Comparison of ENCODE assay signal across 9 mouse cellular contexts in genomic region chr7:139068182-139068623, GRCm38 (mm10). TPM values are rescaled to one million over a fixed set of nuclear protein-coding genes. Genes with fewer than 3 reads are reported as not detected.
A peak's percentile ranks its signal among the peaks of the same experiment; 100 is the strongest.
DNase-seq lines count a peak whose midpoint lies in the region; ATAC-seq and TF ChIP-seq lines count a peak whose summit lies in the region.
"Had no signal": no experiment of that assay in that cellular context is flagged by ENCODE, and none has a peak within 500 bp of the region (broad histone marks: within the 10 kb centered on the region; RNA-seq: fewer than 3 reads in every experiment).

No protein-coding gene starts in this region.

- DNase-seq in urinary bladder, postnatal 36 days (ENCODE audit: low spot score in 2 of 2): peak; percentile 34 to 36
- DNase-seq in urinary bladder, adult 2 months (ENCODE audit: low spot score): no peak
- DNase-seq in cerebellum, adult 8-10 months: peak; percentile 91
- DNase-seq in forelimb bud, embryonic 11.5 days (ENCODE audit: low read depth, low spot score): peak; percentile 75
- DNase-seq in left cerebral cortex, postnatal 36 days (ENCODE audit: low spot score in 2 of 2): peak; percentile 74 to 78
- peak; percentile 74 for DNase-seq in stomach, postnatal 0 days (ENCODE audit: low spot score)

- ATAC-seq in intestine, embryonic 16.5 days: peak; percentile 52; the same call in 1 of the 2 replicates
- peak; percentile 76 for ATAC-seq in midbrain, embryonic 16.5 days
- peak; percentile 46; the same call in 1 of the 2 replicates for ATAC-seq in stomach, postnatal 0 days (ENCODE audit: low FRiP score, low TSS enrichment)

- no peak for TF ChIP-seq EP300 in stomach, postnatal 0 days (optimal IDR thresholded peaks at IDR 0.05)

- H3K4me2 ChIP-seq in intestine, embryonic 16.5 days (ENCODE audit: low read depth, low read length): no peak overlapping the region
- H3K4me2 ChIP-seq in midbrain, embryonic 16.5 days (ENCODE audit: low read length): no peak overlapping the region
- no peak overlapping the region for H3K4me2 ChIP-seq in stomach, postnatal 0 days (replicated peaks; ENCODE audit: low read depth)
- H3K4me2 ChIP-seq: embryonic facial prominence, embryonic 15.5 days had no signal

- H3K36me3 ChIP-seq in intestine, embryonic 16.5 days (ENCODE audit: control insufficient read depth, insufficient read depth, low read length): no peaks in the 10 kb centered on the region
- H3K36me3 ChIP-seq in midbrain, embryonic 16.5 days (ENCODE audit: control insufficient read depth, insufficient read depth, low read length): no peaks in the 10 kb centered on the region; the same call in 1 of the 2 replicates
- H3K36me3 ChIP-seq in stomach, postnatal 0 days (ENCODE audit: control insufficient read depth, insufficient read depth, low read length): no peaks in the 10 kb centered on the region
- H3K36me3 ChIP-seq: embryonic facial prominence, embryonic 15.5 days had no signal

- no peak overlapping the region for H3K27ac ChIP-seq in intestine, embryonic 16.5 days (ENCODE audit: low read length)
- no peak overlapping the region for H3K27ac ChIP-seq in midbrain, embryonic 16.5 days (ENCODE audit: low read length)
- no peak overlapping the region for H3K27ac ChIP-seq in stomach, postnatal 0 days (replicated peaks)
- H3K27ac ChIP-seq: embryonic facial prominence, embryonic 15.5 days had no signal

- H3K9me3 ChIP-seq in intestine, embryonic 16.5 days (ENCODE audit: control insufficient read depth, low read length): no peaks in the 10 kb centered on the region
- H3K9me3 ChIP-seq in midbrain, embryonic 16.5 days (replicated peaks; ENCODE audit: control insufficient read depth, low read length, poor library complexity, severe bottlenecking): no peaks in the 10 kb centered on the region
- no peaks in the 10 kb centered on the region for H3K9me3 ChIP-seq in stomach, postnatal 0 days (ENCODE audit: control insufficient read depth, low read length)
- H3K9me3 ChIP-seq: embryonic facial prominence, embryonic 15.5 days had no signal

- H3K27me3 ChIP-seq in intestine, embryonic 16.5 days (replicated peaks; ENCODE audit: control insufficient read depth, insufficient read depth, low read length): no peaks in the 10 kb centered on the region
- H3K27me3 ChIP-seq in midbrain, embryonic 16.5 days (ENCODE audit: control insufficient read depth, insufficient read depth, low read depth, low read length): no peaks in the 10 kb centered on the region; the same call in 1 of the 2 replicates
- no peaks in the 10 kb centered on the region for H3K27me3 ChIP-seq in stomach, postnatal 0 days (ENCODE audit: control insufficient read depth, insufficient read depth, low read length)
- H3K27me3 ChIP-seq: embryonic facial prominence, embryonic 15.5 days had no signal

- H3K4me3 ChIP-seq in intestine, embryonic 16.5 days (ENCODE audit: low read length): no peak overlapping the region
- H3K4me3 ChIP-seq in midbrain, embryonic 16.5 days (ENCODE audit: low read depth, low read length): no peak overlapping the region
- H3K4me3 ChIP-seq in stomach, postnatal 0 days (ENCODE audit: low read depth, low read length): no peak overlapping the region
- H3K4me3 ChIP-seq: embryonic facial prominence, embryonic 15.5 days had no signal

- no peaks in the 10 kb centered on the region for H3K4me1 ChIP-seq in intestine, embryonic 16.5 days (ENCODE audit: control insufficient read depth, insufficient read depth, low read length)
- H3K4me1 ChIP-seq in midbrain, embryonic 16.5 days (ENCODE audit: control insufficient read depth, insufficient read depth, low read length): no peaks in the 10 kb centered on the region
- H3K4me1 ChIP-seq in stomach, postnatal 0 days (replicated peaks; ENCODE audit: control insufficient read depth, insufficient read depth): no peaks in the 10 kb centered on the region
- H3K4me1 ChIP-seq: embryonic facial prominence, embryonic 15.5 days had no signal

- no peak overlapping the region for H3K9ac ChIP-seq in intestine, embryonic 16.5 days (ENCODE audit: low read depth, low read length)
- no peak overlapping the region for H3K9ac ChIP-seq in midbrain, embryonic 16.5 days (ENCODE audit: low read depth, low read length)
- H3K9ac ChIP-seq in stomach, postnatal 0 days (ENCODE audit: low read length): no peak overlapping the region
- H3K9ac ChIP-seq: embryonic facial prominence, embryonic 15.5 days had no signal

- peak; percentile 72 for TF ChIP-seq CTCF in stomach, postnatal 0 days (IDR thresholded peaks at IDR 0.05; ENCODE audit: low read depth)

- intact Hi-C loops in left cerebral cortex, postnatal 36 days (cut with DNase I): no loop called here

- 0% methylated on average over 2 of the region's 2 CpGs for WGBS in intestine, embryonic 16.5 days
- WGBS in midbrain, embryonic 16.5 days: 0% methylated on average over 2 of the region's 2 CpGs
- WGBS in stomach, postnatal 0 days: 0% methylated on average over 2 of the region's 2 CpGs

RNA-seq across cellular contexts. Expression of gene Dpysl4, which starts 17.6 kb away (rescaled TPM):
- polyA plus RNA-seq in urinary bladder, adult 2 months (2012; rRNA removed): 3.7 and 4.3 TPM in 2 replicates
- 10.0 and 11.6 TPM in 2 replicates for polyA plus RNA-seq in intestine, embryonic 16.5 days (2015; fragmentation: Nextera tagmentation; extraction: Ambion mirVana)
- total RNA-seq in left cerebral cortex, postnatal 36 days (2021): 10 to 100 TPM; 55.3 to 56.0 TPM
- polyA plus RNA-seq in midbrain, embryonic 16.5 days (2015; fragmentation: Nextera tagmentation; extraction: Ambion mirVana): 176 and 181 TPM in 2 replicates
- 4.8 and 5.1 TPM in 2 replicates for polyA plus RNA-seq in stomach, postnatal 0 days (2015; fragmentation: Nextera tagmentation; extraction: Ambion mirVana)

Comparison
In these comparisons a context has a peak if more than half of its experiments do, and no peak if none do; other contexts are left out.
1. RNA of gene Dpysl4, which starts 17.6 kb away (polyA plus RNA-seq): 176 to 181 TPM in midbrain, embryonic 16.5 days; 10.0 to 11.6 TPM in intestine, embryonic 16.5 days, 4.8 to 5.1 TPM in stomach, postnatal 0 days and 3.7 to 4.3 TPM in urinary bladder, adult 2 months; every median in the first group is over 10 times any median in the second.
2. Peak in every context shown above with its lines, with median percentiles within 50 percentile points of each other: ATAC-seq.